Mouse (Mus musculus) mouse embryonic stem cell (cell line): ENCODE measurements around the gene Tbc1d14.

Experiments used
- in situ Hi-C, 2 experiments: fragments of 300-500 bp; cut with MboI; formaldehyde crosslinking; loops; 1 replicate in 1 of 2; 3 replicates in 1 of 2; pipeline ENCODE4 v1.14.3; 2019 to 2020; ENCODE audit warnings: low sequenced_read_pairs in 2 of 2, low pct_unique_long_range_greater_than_20kb in 1 of 2, mixed read lengths in 1 of 2; ENCODE audit not compliant: unreplicated experiment in 1 of 2

Gene Tbc1d14

GRCm38 (mm10) chr5:36560490-36560889 is 32.6 kb downstream of the Tbc1d14 start:
- in situ Hi-C loops: no loop called here

GRCm38 (mm10) chr5:36559510-36560235 is 33.4 kb downstream of the Tbc1d14 start:
- in situ Hi-C loops: no loop called here

GRCm38 (mm10) chr5:36559106-36559505 is 34.0 kb downstream of the Tbc1d14 start:
- in situ Hi-C loops: no loop called here

DNA sequence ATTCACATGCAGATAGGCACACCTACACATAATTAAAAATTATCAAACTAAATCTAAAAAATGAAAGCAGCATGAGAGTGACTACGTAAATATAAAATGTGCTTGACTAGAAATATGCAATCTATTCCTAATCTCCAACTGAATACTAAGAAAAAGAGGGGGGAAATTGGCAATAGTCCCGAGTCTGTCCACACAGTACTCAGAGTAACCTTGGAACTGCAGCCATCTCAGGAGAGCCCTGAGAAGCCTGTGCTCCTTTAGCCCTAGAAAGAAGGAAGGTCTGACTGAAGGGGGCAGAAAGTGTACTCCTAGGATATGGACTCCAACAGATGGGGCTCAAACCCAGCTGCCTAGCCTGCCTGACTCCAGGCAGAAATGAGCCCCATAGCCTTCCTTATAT is 34.5 kb downstream of the Tbc1d14 start:
- in situ Hi-C loops: no loop called here

- in situ Hi-C loops: no loop called here
Measured at GRCm38 (mm10) chr5:36557584-36558308, 35.3 kb downstream of the Tbc1d14 start.

GRCm38 (mm10) chr5:36556906-36557305 is 36.2 kb downstream of the Tbc1d14 start:
- in situ Hi-C loops: no loop called here

GRCm38 (mm10) chr5:36556289-36556688 is 36.8 kb downstream of the Tbc1d14 start:
- in situ Hi-C loops: no loop called here

DNA sequence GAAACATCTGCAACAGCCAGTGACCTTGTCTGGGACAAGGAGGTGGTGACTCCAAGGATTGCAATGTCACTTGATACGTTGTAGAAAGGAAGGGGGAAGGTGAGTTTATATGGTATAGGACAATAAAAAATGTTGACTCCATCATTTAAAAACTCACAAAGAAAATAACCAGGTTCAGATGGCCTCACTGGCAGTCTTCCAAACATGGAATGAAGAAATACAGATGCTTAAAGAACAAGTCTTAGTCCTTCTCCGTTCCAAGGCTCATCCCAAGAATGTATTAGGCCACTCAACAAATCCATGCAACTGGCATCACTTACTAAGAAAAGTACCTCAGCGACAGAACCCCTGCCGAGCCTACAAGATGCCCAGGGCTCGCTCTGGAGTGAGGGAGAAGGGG is 38.6 kb downstream of the Tbc1d14 start:
- in situ Hi-C loops: no loop called here

DNA sequence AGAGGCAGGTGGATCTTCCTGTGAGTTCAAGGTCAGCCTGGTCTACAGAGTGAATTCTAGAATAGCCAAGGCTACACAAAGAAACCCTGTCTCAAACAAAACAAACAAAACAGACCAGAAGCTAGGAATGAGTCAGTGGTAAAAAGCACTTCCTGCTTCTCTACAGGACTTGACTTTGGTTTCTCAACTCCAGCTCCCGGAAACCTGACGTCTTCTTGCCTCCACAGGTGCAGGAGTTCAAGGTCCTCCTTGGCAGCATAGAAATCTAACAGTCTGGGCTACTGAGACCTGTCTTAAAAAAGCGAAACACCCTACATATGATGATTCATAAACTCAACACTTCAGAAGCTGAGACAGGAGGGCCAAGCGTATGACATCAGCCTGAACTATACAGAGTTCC is 39.2 kb downstream of the Tbc1d14 start:
- in situ Hi-C loops: no loop called here

DNA sequence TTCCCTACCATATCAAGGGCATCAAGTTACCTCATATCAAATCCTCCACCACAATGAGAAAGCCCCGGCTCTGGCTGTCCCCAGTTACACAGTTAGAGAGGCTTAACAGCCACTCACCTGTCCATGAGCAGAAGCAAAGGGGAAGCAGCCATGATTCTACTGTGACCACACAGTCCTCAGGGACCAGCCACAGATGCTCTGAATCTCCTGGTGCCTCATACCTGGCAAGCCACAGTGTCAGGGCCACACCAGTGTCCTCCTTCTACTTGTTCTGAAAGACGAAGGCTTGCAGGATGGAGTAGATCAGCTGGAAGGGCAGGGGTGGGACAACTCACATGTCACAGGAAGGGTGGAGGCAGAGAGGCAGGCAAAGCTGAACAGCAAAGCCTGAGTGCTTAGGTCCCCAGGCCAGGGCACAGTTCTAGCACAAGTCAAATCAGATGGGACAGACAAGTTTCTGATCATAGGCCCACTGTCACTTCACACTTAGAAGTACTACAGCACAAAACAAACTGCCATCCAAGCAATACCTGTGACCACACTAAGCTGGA is 39.9 kb downstream of the Tbc1d14 start:
- in situ Hi-C loops: no loop called here

GRCm38 (mm10) chr5:36552391-36552790 is 40.7 kb downstream of the Tbc1d14 start:
- in situ Hi-C loops: no loop called here

- in situ Hi-C loops: no loop called here
Measured at GRCm38 (mm10) chr5:36549243-36549642, 43.8 kb downstream of the Tbc1d14 start.

- in situ Hi-C loops: no loop called here
Measured at GRCm38 (mm10) chr5:36544765-36545164, 48.3 kb downstream of the Tbc1d14 start.

GRCm38 (mm10) chr5:36540928-36541327 is 52.1 kb downstream of the Tbc1d14 start:
- in situ Hi-C loops: no loop called here

GRCm38 (mm10) chr5:36538576-36539187 is 54.4 kb downstream of the Tbc1d14 start:
- in situ Hi-C loops: no loop called here

GRCm38 (mm10) chr5:36536424-36536823 is 56.7 kb downstream of the Tbc1d14 start:
- in situ Hi-C loops: no loop called here

GRCm38 (mm10) chr5:36535438-36536176 is 57.5 kb downstream of the Tbc1d14 start:
- in situ Hi-C loops: no loop called here

GRCm38 (mm10) chr5:36534455-36535030 is 58.5 kb downstream of the Tbc1d14 start:
- in situ Hi-C loops: loop anchor here in 1 of 2 experiments (5.0 kb wide), 1 partner anchor 48 kb away; no protein-coding TSS in a partner anchor
